Mouse (Mus musculus): ENCODE results near the gene Mlkl. TPM values are rescaled to one million over a fixed set of nuclear protein-coding genes. Genes with fewer than 3 reads are reported as not detected.
"Not testable (repeated sequence)": the region's sequence is repeated elsewhere in the genome, so short reads cannot be mapped to it uniquely, and the experiment has no call there.

Gene Mlkl
- total RNA-seq, 2 experiments from 2014 or later, result 77.0 to 81.9 TPM

DNA sequence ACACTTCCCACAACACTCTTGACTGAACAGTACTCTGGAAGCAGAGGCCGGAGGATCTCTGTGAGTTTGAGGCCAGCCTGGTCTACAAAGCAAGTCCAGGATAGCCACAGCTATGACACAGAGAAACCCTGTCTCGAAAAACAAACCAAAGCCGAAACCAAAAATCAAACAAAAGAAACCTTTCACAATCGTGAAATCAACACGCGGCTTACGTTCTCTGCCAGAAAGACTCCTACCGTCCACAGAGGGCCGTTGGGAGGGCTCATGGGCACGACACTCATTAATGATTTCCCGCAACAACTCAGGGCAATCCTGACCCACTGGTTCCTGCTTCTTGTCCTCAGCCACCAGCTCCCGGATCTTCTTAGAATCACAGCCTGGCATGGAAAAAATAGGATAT lies 23.2 kb downstream of the Mlkl start:
- ATAC-seq (ENCODE audit: poor library complexity, severe bottlenecking), result no peak

DNA sequence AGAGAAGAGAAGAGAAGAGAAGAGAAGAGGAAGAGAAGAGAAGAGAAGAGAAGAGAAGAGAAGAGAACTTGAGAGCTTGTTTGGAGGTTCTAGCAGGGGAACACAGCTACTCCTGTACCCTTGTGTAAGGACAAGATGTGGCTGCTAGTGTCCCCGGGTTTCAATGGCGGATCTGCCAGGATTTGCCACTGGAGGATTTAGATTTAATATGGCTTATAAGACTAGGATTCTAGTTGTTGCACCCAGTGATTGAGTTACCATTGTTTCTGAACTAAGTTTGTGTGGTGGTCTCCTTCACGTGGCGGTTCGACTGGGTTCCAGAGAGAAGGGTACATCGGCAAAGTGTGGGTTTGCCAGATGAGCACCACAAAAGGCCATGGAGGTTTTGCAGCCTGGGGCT lies 24.0 kb downstream of the Mlkl start:
- not testable (repeated sequence) for ATAC-seq (ENCODE audit: poor library complexity, severe bottlenecking)

- peak; percentile 82 for ATAC-seq (ENCODE audit: poor library complexity, severe bottlenecking)
Measured at GRCm38 (mm10) chr8:111312758-111313162, 25.2 kb downstream of the Mlkl start.

DNA sequence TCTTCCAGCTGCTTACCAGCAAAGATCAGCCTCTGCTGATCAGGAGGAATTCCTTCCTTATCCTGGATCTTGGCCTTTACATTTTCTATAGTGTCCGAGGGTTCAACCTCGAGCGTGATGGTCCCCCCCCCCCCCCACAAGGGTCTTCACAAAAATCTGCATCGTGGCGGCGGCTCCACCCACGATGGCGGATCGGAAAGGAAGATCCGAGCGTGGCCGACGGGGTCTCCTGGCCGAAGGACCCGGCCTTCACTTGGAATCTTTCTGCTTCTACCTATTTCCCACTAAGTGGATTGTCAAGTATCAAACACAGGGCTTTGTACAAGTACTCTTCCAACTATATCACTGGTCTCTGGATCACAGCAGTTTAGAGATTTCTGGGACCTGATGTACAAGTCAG lies 28.0 kb downstream of the Mlkl start:
- peak; percentile 80 for ATAC-seq (ENCODE audit: poor library complexity, severe bottlenecking)

DNA sequence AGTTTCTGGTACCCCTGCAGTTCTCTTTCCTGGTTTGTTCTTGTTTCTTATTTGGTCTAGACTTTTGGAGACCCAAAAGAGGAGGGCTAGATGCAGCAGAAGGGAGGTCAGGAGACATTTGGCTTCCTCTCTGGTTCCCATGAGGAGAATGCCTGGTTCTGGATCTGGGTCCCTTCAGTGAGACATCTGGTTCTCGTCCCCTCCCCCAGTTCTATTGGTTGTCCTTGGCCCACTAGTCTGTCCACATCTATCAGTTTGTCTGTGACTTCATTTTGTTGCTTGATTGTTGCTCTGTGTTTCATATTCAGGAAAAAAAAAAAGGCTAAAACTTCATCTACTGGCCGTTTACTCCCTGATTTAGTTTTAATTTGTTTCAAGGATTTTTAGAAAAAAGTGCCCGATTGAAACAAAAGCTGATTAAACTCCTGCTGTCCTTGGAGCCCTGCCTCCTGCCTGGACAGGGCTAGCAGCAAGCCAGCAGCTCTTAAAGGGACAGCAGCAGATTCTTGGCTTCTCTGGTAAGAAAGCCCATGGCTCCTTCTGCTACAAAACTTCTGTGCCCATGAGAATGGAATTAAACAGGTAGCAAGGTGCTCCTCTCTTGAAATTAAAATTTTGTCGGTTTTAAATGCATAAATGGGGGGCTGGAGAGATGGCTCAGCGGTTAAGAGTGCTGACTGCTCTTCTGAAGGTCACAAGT lies 32.8 kb downstream of the Mlkl start:
- ATAC-seq (ENCODE audit: poor library complexity, severe bottlenecking), result no peak

DNA sequence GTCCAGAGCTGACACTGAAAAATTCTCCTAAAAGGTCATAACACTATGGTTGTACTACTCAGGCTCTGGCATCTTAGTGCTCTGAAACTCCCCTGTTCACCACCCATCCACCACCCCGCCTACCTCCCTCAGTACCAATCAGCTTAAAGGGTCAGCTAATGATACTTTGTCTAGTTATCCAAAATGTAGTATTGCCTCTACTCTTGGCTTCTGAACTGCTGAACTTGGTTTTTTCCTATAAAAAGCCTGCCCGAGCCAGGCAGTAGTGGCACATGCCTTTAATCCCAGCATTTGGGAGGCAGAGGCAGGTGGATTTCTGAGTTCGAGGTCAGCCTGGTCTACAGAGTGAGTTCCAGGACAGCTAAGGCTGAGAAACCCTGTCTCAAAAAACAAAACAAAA lies 33.6 kb downstream of the Mlkl start:
- no peak for ATAC-seq (ENCODE audit: poor library complexity, severe bottlenecking)

DNA sequence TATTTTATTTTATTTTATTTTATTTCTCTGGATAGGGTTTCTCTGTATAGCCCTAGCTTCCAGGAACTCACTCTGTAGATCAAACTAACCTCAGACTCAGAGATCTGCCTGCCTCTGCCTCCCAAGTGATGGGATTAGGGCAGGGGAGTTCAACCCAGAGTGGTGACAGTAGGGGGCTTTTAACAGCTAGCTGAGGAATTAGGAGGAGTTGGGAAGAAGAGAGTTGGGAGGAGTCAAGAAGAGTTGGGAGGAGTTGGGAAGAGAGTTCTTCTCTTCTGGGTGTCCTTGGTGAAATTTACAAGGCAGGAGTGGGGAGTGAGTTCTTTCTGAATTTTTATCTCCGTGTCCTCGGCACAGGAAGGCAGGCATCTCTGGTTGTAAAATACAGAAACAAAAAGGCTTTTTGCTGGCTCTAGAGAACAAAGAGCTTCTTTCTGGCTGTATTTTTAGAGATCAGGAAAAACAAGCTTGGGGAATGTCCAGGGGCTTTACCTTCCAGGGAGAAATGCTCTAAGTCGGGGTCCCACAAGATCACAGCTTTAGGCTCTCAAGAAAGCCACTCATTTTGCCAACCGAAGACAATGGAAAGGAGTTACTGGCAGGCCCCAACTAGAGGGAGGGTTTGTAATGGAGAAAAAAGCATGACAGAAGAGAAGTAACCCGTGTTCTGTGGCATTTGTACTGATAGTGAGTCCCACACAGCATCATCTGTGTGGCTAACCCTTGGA lies 34.7 kb downstream of the Mlkl start:
- not testable (repeated sequence) for ATAC-seq (ENCODE audit: poor library complexity, severe bottlenecking)

DNA sequence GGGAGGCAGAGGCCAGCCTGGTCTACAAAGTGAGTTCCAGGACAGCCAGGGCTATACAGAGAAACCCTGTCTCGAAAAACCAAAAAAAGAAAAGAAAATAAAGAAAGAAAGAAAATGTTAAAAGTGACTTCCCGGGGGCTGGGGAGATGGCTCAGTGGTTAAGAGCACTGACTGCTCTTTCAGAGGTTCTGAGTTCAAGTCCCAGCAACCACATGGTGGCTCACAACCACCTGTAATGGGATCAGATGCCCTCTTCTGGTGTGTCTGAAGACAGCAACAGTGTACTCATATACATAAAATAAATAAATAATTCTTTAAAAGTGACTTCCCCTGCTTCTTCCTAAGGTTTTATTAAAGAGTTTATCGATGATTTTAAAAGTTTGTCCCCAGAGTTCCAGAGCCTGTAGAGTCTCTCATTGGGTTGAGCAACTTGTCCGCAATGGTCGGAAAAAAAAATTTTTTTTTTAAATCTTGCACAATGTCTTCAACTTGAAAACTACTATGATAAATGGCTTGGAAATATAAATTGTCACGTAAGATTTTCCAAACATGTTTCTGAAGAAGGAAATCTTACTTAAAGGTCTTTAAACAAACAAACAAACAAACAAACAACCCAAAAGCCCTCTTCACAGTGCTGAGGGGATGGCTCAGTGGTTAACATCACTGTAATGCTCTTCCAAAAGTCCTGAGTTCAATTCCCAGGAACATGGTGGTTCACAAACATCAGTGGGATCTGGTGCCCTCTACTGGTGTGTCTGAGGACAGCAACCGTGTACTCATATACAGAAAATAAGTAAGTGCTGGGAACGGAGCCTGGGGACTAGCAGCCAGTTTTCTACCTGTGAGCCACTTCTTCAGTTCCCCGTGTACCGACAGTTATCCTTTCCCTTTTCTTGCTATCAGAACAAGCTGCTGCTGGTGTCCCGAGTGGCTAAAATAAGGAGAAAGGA lies 37.1 kb downstream of the Mlkl start:
- no peak for ATAC-seq (ENCODE audit: poor library complexity, severe bottlenecking)

DNA sequence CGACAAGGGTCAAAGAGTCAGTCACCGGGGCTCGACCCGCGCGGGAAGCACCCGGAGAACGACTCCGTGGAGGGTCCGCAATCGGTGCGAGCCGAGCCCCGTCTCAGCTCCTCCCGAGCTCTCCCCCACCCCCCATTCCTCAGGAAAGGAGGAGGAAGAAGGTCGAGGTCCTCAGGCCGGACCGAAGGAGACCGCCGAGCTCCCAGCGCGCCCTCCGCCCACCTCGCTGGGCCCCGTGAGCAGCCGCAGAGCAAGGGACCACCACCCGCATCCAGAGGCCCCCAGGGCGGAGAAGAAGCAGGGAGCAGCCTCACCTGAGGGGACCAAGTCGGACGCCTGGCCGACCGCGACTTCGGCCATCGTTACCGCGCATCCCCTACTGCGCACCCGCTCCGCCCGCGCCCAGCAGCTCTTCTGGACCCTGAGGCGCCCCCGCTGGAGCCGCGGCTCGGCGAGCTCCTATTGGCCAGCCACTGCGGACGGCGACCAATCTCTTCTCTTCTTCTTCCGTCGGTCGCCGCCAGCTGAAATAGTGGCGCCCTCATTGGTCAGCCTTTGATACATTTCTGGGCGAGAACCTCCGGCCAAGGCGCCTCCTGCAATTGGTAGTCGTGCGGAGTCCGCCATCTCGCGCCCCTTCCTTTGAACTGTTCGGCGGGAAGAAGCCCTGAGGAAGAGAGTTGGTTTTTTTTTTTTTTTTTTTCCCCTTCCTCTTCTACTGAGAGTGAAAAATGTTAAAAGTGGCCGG lies 38.0 kb downstream of the Mlkl start, which contains the start of gene Rfwd3:
Gene Rfwd3 (minus strand): TSS at position 402 of the 748 bp plus-strand sequence.
- peak; percentile 98 for ATAC-seq (ENCODE audit: poor library complexity, severe bottlenecking)

GRCm38 (mm10) chr8:111299363-111299820 lies 38.6 kb downstream of the Mlkl start:
- ATAC-seq (ENCODE audit: poor library complexity, severe bottlenecking), result peak; percentile 33

GRCm38 (mm10) chr8:111298011-111298410 lies 40.0 kb downstream of the Mlkl start:
- ATAC-seq (ENCODE audit: poor library complexity, severe bottlenecking), result no peak

- ATAC-seq (ENCODE audit: poor library complexity, severe bottlenecking), result no peak
Measured at GRCm38 (mm10) chr8:111291733-111292132, 46.2 kb downstream of the Mlkl start.

GRCm38 (mm10) chr8:111290586-111290985 lies 47.4 kb downstream of the Mlkl start:
- ATAC-seq (ENCODE audit: poor library complexity, severe bottlenecking), result no peak

DNA sequence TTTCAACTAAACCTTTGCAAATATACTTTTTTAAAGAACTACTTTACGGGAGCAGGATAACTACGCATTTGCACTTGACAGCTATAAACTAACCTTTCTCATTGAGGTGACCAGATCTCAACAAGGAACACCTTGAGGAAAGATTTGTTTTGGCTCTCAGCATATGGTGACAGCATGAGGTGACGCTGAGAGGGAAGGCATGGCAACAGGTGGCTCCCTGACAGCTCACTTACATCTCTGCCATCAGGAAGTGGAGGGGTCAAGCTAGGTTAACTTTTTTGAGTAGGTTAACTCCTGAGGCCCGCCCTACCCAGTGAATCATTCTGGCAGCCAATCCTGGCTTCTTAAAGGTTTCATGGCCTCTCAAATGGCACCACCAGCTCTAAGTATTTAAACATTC lies 52.4 kb downstream of the Mlkl start:
- no peak for ATAC-seq (ENCODE audit: poor library complexity, severe bottlenecking)

GRCm38 (mm10) chr8:111282093-111282492 lies 55.9 kb downstream of the Mlkl start:
- no peak for ATAC-seq (ENCODE audit: poor library complexity, severe bottlenecking)

- no peak for ATAC-seq (ENCODE audit: poor library complexity, severe bottlenecking)
Measured at GRCm38 (mm10) chr8:111268277-111268676, 69.7 kb downstream of the Mlkl start.

GRCm38 (mm10) chr8:111266161-111266560 lies 71.8 kb downstream of the Mlkl start:
- not testable (repeated sequence) for ATAC-seq (ENCODE audit: poor library complexity, severe bottlenecking)

DNA sequence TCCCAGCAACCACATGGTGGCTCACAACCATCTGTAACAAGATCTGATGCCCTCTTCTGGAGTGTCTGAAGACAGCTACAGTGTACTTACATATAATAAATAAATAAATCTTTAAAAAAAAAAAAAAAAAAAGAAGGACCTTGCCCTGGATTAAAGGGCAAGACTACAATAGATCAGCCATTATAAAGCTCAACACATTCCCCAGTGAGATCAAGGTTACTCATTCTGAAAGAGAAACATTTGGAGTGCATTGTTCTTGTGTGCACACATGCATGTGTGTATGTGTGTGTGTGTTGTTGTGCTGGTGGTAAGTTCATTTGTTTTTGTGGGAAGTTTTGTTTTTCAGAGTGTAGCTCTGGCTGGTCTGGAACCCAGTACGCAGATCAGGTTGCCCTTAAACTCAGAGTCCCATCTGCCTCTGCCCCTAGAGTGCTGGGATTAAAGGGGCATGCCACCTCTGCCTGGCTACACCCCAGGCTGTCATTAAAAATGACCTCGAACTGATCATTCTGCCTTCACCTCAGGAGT lies 73.2 kb downstream of the Mlkl start:
- ATAC-seq (ENCODE audit: poor library complexity, severe bottlenecking), result no peak

DNA sequence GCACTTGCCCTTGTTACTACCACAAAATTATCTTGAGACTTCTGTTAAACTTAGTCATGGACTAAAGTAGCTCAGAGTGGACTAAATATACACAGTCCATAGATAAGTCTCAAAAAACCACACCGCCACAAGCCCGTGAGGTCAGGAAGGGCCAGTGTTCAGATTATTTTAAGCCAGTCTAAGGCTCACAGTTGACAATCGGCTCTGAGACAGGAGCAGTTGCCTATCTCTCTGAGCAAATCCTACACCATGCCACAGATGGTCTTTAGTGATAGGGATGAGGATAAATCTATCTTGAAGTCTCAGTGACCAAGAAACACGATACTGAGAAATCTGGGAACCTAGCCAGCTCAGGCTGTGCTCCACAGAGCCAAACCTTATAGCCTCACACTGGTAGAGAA lies 76.0 kb downstream of the Mlkl start:
- ATAC-seq (ENCODE audit: poor library complexity, severe bottlenecking), result no peak
